Mouse (Mus musculus) forebrain, postnatal 0 days (tissue): Measurements from ENCODE around the gene 1110059E24Rik. TPM values are rescaled to one million over a fixed set of nuclear protein-coding genes. Genes with fewer than 3 reads are reported as not detected.
"Not testable (repeated sequence)": the region's sequence is repeated elsewhere in the genome, so short reads cannot be mapped to it uniquely, and the experiment has no call there.

Source experiments
- ATAC-seq: fragments of 200-750 bp; cut with Nextera tagmentation; 2 replicates; pipeline ENCODE4 v1.8.0; 2017; ENCODE audit warnings: mild to moderate bottlenecking, moderate library complexity
- DNase-seq: peaks from one replicate; pipeline ENCODE4 v3.0.0-alpha.2; 2015
- H3K27ac ChIP-seq: fragments of 300-500 bp; sonication (generic); 2 replicates; pipeline ENCODE4 v1.5.1; 2014; ENCODE audit warnings: low read depth, mild to moderate bottlenecking, antibody characterized with exemption, low read length, moderate library complexity, mixed read lengths
- H3K27me3 ChIP-seq: fragments of 300-500 bp; sonication (generic); 2 replicates; pipeline ENCODE4 v1.6.1; 2014; ENCODE audit warnings: mild to moderate bottlenecking, low read length, mixed read lengths; ENCODE audit not compliant: insufficient read depth
- H3K36me3 ChIP-seq: fragments of 300-500 bp; sonication (generic); 2 replicates; pipeline ENCODE4 v1.6.1; 2014; ENCODE audit warnings: mild to moderate bottlenecking, moderate library complexity; ENCODE audit not compliant: insufficient read depth
- H3K4me1 ChIP-seq: fragments of 300-500 bp; sonication (generic); 2 replicates; pipeline ENCODE4 v1.6.1; 2014; ENCODE audit warnings: antibody characterized with exemption; ENCODE audit not compliant: insufficient read depth
- H3K4me2 ChIP-seq: fragments of 300-500 bp; sonication (generic); 2 replicates; pipeline ENCODE4 v1.6.1; 2014; ENCODE audit warnings: low read depth, mild to moderate bottlenecking, moderate library complexity
- H3K4me3 ChIP-seq: fragments of 300-500 bp; sonication (generic); 2 replicates; pipeline ENCODE4 v1.5.1; 2014; ENCODE audit warnings: low read depth, low read length, mixed read lengths
- H3K9ac ChIP-seq: fragments of 300-500 bp; sonication (generic); 2 replicates; pipeline ENCODE4 v1.6.1; 2014; ENCODE audit warnings: mild to moderate bottlenecking
- H3K9me3 ChIP-seq: fragments of 300-500 bp; sonication (generic); 2 replicates; pipeline ENCODE4 v1.6.1; 2016; ENCODE audit warnings: low read length
- CTCF ChIP-seq: sonication (generic); IDR thresholded peaks from 2 replicates; pipeline ENCODE4 v1.5.1; 2016; ENCODE audit warnings: antibody characterized with exemption, control low read depth, low read depth
- WGBS: fragments of 180-500 bp; shearing (Covaris S2); extraction: QIAGEN DNeasy Blood & Tissue Kit; methylation state at CpG from one replicate; pipeline ENCODE4 v1.1.7; 2014; 5-methylcytosine and 5-hydroxymethylcytosine counted together
- polyA plus RNA-seq: library from polyadenylated mRNA; unstranded; fragments of >200 nt; fragmentation: Nextera tagmentation; extraction: Ambion mirVana; gene quantifications from 2 replicates; pipeline ENCODE4 v1.2.1, GENCODE M21; 2015
- total RNA-seq: library from RNA; depleted of rRNA; stranded (reverse); fragments of >200 nt; gene quantifications from 2 replicates; pipeline ENCODE4 v1.2.3, GENCODE M21; 2014

The 1110059E24Rik gene
- total and polyA plus RNA-seq, 2 experiments from 2014 or later, result 45.8 to 56.9 TPM

DNA sequence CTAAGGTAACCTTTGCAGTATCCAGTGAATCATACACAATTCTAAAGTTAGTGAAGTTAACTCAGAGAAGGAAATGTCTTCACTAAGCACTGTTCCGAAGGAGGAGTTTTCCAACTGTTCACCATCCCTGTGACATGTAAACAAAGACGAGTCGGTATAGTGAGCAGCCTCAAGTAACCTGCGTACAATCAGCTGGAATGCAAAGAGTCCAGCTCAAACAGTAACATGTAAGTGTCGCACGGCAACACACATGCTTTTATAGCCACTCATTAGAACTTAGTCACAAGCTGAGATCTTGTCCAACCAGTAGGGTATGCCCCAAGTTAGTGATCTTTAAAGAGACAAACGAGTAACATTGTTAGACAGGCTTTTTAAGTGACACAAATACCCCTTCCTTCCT, 15.1 kb downstream of the 1110059E24Rik start:
- no peak for ATAC-seq
- no peak for DNase-seq

GRCm38 (mm10) chr19:21636907-21637306, 15.9 kb downstream of the 1110059E24Rik start:
- DNase-seq (no peak), ATAC-seq (no peak)
- Histone ChIP-seq H3K4me2 (no peak overlapping the region), H3K27me3 (no peaks in the 10 kb centered on the region), H3K9ac (no peak overlapping the region), H3K9me3 (no peaks in the 10 kb centered on the region), H3K27ac (no peak overlapping the region), H3K4me3 (no peak overlapping the region), H3K4me1 (no peaks in the 10 kb centered on the region), H3K36me3 (no peaks in the 10 kb centered on the region)
- TF ChIP-seq CTCF, result no peak
- 92% methylated on average over 3 of the region's 3 CpGs for WGBS

More for the DNA sequence above, 15.1 kb downstream of the 1110059E24Rik start:
- Histone ChIP-seq H3K9ac (no peak overlapping the region), H3K4me1 (no peaks in the 10 kb centered on the region), H3K4me3 (no peak overlapping the region), H3K4me2 (no peak overlapping the region), H3K9me3 (no peaks in the 10 kb centered on the region), H3K27me3 (no peaks in the 10 kb centered on the region), H3K36me3 (no peaks in the 10 kb centered on the region), H3K27ac (no peak overlapping the region)
- 84% methylated on average over 7 of the region's 7 CpGs for WGBS
- no peak for TF ChIP-seq CTCF

DNA sequence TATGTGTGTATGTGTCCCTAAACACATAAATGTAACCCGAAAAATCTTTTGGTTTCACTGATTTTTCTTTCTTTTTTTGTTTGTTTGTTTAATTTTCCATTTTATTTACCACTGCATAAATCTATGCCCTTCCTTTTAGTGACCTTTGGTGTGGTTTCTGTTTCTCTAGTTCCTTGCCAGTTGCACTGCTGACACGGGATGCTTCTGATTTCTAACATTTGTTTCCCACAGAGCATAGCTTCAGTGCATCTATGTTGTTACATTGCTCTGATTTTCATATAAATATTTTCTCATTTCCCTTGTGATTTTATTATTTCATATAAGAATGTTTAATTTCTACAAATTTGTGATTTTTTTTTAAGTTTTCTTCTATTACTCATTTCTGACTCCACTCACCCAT, 17.4 kb downstream of the 1110059E24Rik start:
- no peak overlapping the region for H3K9ac ChIP-seq
- H3K4me1 ChIP-seq, result no peaks in the 10 kb centered on the region
- ATAC-seq (no peak), DNase-seq (no peak)
- TF ChIP-seq CTCF, result no peak
- no peak overlapping the region for H3K4me3 ChIP-seq
- H3K9me3 ChIP-seq, result no peaks in the 10 kb centered on the region
- H3K27me3 ChIP-seq, result no peaks in the 10 kb centered on the region
- no peaks in the 10 kb centered on the region for H3K36me3 ChIP-seq
- 91% methylated on average over 2 of the region's 2 CpGs for WGBS
- no peak overlapping the region for H3K27ac ChIP-seq
- H3K4me2 ChIP-seq, result no peak overlapping the region

DNA sequence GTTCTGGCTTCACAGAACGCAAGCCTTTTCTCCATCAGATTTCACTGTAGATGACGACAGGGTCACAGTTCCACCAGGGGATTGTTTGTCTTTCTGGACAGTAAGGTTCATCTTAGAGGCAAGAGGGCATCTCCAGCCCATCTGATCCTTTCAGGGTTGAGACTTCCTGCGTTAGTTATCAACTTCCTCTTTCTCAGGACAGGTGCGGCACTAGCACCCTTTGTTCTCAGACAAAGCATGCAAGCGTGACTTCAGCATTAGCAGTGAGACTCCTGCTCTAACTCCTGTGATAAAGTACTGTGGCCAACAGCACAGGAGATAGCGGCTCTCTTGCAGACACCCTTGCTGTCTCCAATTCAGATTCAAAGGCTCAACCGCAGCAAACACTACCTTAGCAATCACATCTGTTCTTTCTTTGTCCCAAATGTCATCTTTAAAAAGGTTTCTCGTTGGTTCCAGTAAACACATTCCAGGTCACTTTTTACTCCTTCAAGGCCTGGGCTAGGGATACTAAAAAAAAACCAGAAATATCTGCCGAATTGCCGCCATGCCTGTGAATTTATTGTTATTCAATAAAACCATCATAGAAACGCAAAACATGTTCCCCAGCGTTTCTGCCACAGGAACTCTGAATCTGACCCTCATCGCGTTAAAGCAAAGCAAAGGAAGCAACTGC, 22.0 kb downstream of the 1110059E24Rik start:
- Histone ChIP-seq H3K4me3 (no peak overlapping the region), H3K27me3 (no peaks in the 10 kb centered on the region), H3K36me3 (no peaks in the 10 kb centered on the region), H3K9me3 (no peaks in the 10 kb centered on the region), H3K9ac (no peak overlapping the region), H3K27ac (no peak overlapping the region), H3K4me1 (no peaks in the 10 kb centered on the region), H3K4me2 (no peak overlapping the region)
- DNase-seq (no peak), ATAC-seq (no peak)
- no peak for TF ChIP-seq CTCF
- 73% methylated on average over 14 of the region's 14 CpGs for WGBS

- ATAC-seq (no peak), DNase-seq (no peak)
- WGBS, result 69% methylated on average over 1 of the region's 1 CpGs
- TF ChIP-seq CTCF, result no peak
- Histone ChIP-seq H3K27me3 (no peaks in the 10 kb centered on the region), H3K9me3 (no peaks in the 10 kb centered on the region), H3K27ac (no peak overlapping the region), H3K4me2 (no peak overlapping the region), H3K4me3 (no peak overlapping the region), H3K4me1 (no peaks in the 10 kb centered on the region), H3K9ac (no peak overlapping the region), H3K36me3 (no peaks in the 10 kb centered on the region)
Measured at GRCm38 (mm10) chr19:21629501-21629900, 23.3 kb downstream of the 1110059E24Rik start.

- WGBS, result 91% methylated on average over 1 of the region's 1 CpGs
- Histone ChIP-seq H3K4me2 (no peak overlapping the region), H3K36me3 (no peaks in the 10 kb centered on the region), H3K27me3 (no peaks in the 10 kb centered on the region), H3K9ac (no peak overlapping the region), H3K4me3 (no peak overlapping the region), H3K9me3 (no peaks in the 10 kb centered on the region), H3K27ac (no peak overlapping the region), H3K4me1 (no peaks in the 10 kb centered on the region)
- DNase-seq (no peak), ATAC-seq (no peak)
- TF ChIP-seq CTCF, result no peak
Measured at GRCm38 (mm10) chr19:21629030-21629429, 23.7 kb downstream of the 1110059E24Rik start.

- not testable (repeated sequence) for H3K27me3 ChIP-seq, H3K27ac ChIP-seq, H3K9ac ChIP-seq, H3K4me3 ChIP-seq, H3K9me3 ChIP-seq, DNase-seq, H3K4me2 ChIP-seq, ATAC-seq, H3K36me3 ChIP-seq, H3K4me1 ChIP-seq
- WGBS, result 71% methylated on average over 11 of the region's 11 CpGs
Measured at GRCm38 (mm10) chr19:21628440-21628839, 24.3 kb downstream of the 1110059E24Rik start.
